Mouse (Mus musculus) testis, postnatal 14 days (tissue): ENCODE results near the gene Hist3h2a.

ENCODE experiments used
- DNase-seq: peaks from one replicate; pipeline ENCODE4 v3.0.0; 2021; ENCODE audit warnings: low spot score

Hist3h2a gene

DNA sequence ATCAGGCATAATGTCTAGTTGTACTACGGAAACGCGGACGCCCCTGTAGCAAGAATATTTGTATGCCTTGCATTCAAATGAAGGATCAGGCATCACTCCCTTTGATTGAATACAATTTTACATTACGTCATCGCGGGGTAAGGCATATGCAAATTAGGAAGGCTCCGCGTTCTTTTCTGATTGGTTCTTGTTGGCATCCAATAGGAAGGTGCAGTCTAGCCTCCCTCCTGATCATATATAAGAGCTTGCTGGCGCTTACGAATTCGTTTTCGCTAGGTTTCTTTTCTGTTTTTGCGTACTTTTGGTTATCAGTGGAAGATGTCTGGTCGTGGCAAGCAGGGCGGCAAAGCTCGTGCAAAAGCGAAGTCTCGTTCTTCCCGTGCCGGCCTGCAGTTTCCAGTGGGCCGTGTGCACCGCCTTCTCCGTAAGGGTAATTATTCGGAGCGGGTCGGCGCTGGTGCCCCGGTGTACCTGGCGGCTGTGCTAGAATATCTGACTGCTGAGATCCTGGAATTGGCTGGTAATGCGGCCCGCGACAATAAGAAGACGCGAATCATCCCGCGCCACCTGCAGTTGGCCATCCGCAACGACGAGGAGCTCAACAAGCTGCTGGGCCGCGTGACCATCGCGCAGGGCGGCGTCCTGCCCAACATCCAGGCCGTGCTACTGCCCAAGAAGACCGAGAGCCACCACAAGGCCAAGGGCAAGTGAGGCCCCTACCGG lies at the start of gene Hist3h2a, which contains the start of gene Trim17:
Hist3h2a (plus strand) TSS at position 266 of the 723 bp plus-strand sequence.
Trim17 (plus strand) TSS at position 266 of the 723 bp plus-strand sequence.
- peak; percentile 94 for DNase-seq

GRCm38 (mm10) chr11:58904838-58905237 lies 49.6 kb upstream of the Hist3h2a start:
- peak; percentile 89 for DNase-seq

DNA sequence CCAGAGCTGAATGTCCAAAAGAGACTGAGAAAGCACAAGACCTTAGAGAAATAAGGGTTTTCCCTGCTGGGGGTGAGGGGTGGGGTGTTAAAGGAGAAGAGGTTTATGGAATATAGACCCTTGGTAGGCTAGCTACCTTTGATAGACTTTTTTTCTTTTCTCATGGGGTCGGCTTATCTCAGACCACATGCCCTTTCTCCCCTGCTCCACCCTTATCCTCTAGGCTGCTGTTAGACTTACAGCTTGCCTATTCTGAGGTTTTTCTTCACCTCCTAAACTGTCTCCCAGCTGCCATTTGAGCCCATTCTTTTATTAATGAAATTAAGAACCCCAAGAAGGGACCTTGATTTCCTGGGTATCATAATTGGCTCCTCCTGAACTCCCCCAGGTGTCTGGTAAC lies 40.7 kb upstream of the Hist3h2a start:
- no peak for DNase-seq

DNA sequence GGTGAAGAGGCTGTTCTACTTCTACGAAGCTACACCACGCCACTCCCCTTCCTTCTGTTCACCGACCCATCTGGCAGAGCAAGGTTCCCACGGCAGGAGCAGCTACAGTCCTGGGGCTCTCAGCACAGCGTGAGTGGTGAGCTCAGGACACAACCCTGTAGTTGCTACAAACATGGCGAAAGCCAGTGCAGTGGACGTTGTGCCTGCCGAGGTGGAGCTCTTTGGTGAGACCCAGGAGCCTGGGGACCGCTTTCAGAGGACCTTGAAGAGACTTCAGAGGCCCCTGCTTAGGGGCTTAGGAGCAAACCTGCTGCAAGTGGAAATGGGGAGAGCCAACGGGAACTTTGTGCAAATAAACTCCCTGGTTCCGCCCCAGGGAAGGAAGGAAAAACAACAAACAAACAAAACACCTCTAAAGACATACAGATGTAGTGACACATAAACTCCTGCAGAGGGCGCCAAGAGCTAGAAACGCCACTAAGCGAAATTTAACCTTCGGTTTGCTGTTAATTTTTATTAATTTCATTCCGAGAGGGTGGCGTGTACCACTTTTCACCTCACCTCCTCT lies 39.9 kb upstream of the Hist3h2a start:
- DNase-seq, result no peak

- peak; percentile 80 for DNase-seq
Observed at GRCm38 (mm10) chr11:58916879-58917744, 37.4 kb upstream of the Hist3h2a start.

DNA sequence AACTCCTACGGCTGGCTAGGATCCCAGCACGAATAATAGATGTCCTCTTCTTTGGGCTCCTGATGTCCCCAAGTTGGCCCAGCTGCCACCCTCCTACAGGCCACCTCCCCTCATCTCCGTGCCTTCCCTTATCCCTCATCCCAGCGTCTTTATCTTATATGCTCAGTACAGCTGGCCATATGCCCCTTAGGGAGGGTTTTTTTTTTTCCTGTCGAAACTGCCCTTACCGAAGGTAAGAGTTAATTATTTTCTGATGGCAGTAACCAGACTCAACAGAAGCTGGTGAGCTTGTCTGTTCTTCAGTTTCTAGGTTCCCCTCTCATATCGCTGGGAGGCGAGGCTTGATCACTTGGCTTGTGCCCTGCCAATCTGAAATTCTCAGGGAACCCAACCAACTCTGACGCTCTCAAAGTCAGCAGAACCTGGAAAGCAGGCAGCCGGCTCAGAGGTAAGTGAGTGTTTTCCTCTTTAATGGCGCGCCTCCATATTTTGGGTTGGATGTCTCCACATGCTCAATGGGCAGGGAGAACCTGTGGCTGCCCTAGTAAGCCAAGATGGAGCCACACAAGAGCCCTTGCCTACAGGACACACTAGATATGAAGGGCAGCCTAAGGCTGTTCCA lies 36.6 kb upstream of the Hist3h2a start, which contains the start of gene Btnl10:
Btnl10 (plus strand) TSS at position 164 of the 622 bp plus-strand sequence.
- DNase-seq, result peak; percentile 87

- no peak for DNase-seq
Observed at GRCm38 (mm10) chr11:58918759-58919158, 35.7 kb upstream of the Hist3h2a start.

DNA sequence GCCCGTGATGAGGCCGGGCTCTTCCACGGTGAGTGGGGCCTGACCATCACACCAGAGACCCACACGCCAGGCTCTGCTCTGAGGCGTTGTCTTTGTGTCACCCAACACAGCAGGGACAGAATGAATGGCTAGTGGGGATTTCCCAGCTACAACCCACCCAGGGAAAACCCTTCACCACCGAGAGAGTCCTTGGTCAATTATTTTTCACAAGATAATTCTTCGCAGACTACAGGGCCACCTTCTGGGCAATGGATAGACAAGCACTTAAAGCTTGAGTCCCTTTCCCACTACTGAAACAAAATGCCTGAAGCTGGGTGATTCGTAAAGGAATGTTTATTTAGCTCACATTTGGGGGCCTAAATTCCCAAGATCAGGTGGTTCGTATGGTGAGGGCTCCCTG lies 32.1 kb upstream of the Hist3h2a start:
- DNase-seq, result no peak

- no peak for DNase-seq
Observed at GRCm38 (mm10) chr11:58926651-58927050, 27.8 kb upstream of the Hist3h2a start.

DNA sequence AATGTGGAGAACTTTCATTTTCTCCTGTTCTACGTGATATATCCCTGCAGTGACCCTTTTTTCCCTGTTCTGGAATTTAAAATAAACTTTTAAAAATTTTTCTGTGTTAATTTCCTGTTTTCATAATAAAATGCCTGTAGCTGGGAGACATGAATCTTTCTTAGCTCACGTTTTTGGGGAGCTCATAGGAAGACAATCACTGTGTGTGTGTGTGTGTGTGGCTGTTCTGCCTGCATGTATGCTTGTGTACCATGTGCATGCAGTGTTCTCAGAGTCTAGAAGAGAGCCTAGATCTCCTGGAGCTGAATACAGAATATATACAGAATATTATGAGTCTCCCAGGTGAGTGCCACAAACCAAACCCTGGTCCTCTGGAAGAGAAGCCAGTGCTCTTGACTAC lies 27.4 kb upstream of the Hist3h2a start:
- DNase-seq, result no peak

DNA sequence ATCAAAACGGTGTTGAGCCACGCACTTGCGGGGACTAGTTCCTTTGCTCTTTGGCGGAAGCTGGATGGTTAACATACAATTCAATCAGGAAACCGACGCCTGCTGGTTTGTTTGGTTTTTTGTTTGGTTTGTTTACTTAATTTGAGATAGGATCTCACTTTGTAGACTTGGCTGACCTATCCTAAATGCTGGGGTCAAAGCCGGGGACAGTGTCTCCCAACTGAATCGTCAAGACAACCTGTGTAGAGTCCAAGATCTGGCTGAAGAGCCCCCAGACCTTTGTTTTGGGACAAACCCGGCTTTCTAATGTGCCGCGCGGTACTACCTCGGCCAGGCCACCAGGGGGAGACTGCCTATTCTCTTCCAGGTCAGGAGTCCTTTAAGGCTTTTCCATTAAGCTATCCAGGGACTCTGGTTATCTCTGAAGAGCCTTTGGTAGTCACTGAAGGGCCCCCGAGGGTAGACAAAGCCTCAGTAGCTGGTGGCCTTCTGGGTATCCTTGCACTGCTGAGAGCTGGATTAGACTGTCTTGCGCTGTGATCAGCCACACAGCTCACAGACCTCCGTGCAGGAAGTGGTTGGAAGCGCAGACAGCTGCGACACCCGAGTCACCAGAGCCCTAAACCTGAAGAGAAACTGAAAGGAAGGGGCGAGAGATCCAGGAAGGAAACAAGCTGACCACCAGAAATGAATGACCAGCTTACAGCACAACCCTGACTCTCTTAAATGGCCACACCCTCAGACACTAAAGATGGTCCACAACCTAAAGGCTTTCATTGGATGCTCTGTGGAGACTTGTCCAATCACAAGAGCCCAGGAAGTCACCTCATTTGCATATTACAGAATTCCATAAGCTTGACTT lies 26.5 kb upstream of the Hist3h2a start:
- DNase-seq, result peak; percentile 84

GRCm38 (mm10) chr11:58929055-58929454 lies 25.4 kb upstream of the Hist3h2a start:
- no peak for DNase-seq

DNA sequence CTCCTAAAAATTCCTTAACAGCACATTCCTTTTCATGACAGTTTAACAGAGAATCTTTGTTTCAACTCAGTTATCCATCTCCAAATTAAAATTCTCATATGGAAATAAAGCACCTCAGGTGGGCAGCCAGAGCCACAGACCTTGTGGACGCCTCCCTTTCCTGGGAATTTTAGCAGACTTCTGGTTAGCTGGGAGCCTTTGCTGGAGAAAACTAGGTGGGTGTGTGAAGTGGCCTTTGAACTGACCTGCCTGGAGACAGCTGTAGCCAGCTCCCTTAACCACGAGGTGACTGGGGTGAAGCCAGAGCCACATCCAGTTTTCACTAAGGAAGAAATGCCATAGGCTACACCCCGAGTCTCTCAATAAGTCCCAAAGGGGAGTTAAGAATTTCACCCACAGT lies 24.8 kb upstream of the Hist3h2a start:
- DNase-seq, result no peak

- no peak for DNase-seq
Observed at GRCm38 (mm10) chr11:58930254-58930653, 24.2 kb upstream of the Hist3h2a start.

- no peak for DNase-seq
Observed at GRCm38 (mm10) chr11:58931576-58931975, 22.9 kb upstream of the Hist3h2a start.

DNA sequence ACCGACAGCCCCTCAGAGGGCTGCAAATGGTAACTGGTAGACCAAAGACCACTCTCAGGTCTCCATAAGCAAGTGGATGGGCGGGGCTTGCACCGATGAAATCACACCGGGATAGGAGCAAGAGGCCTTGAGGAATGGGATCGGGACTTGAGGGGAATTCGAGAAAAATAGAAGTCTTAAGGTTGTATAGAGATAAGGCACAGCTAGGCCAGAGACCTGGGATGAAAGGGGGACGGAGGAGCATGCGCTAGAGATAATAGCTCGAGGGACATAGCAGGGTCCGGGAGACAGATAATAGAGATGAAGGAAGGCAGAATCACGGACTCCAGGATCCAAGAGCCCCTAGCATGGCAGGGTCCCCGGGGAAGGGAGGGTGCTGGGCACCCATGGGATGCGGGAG lies 16.6 kb upstream of the Hist3h2a start:
- peak; percentile 67 for DNase-seq

GRCm38 (mm10) chr11:58938322-58939087 lies 16.0 kb upstream of the Hist3h2a start, which contains the start of gene Rnf187:
Gene Rnf187 (minus strand): TSS chr11:58938916.
- DNase-seq, result peak; percentile 93

DNA sequence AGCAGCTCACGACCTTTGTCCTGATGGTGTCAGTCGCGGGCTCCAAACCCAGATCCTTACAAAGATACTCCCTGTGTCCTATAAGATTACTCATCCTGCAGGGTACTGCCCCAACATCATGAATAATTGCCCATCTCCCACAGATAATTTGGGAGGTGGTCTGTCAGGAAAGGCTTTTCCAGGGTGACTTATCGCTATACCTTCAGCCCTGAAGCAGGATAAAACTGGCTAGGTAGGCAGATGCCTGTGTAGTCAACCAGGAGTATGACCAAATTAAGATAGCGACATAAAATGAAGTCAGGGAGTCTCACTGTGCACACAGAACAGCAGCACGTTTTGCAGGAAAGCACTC lies 15.4 kb upstream of the Hist3h2a start:
- no peak for DNase-seq

GRCm38 (mm10) chr11:58944136-58944535 lies 10.3 kb upstream of the Hist3h2a start:
- DNase-seq, result no peak

- DNase-seq, result no peak
Observed at GRCm38 (mm10) chr11:58947306-58947705, 7.2 kb upstream of the Hist3h2a start.
